Mouse (Mus musculus) embryonic facial prominence, embryonic 10.5 days (tissue): ENCODE results near the gene Apaf1. TPM values are rescaled to one million over a fixed set of nuclear protein-coding genes. Genes with fewer than 3 reads are reported as not detected.

Experiments used
- DNase-seq: peaks from one replicate; pipeline ENCODE4 v3.0.0-alpha.2; 2017; ENCODE audit warnings: low spot score
- H3K27ac ChIP-seq: fragments of 300-500 bp; sonication (generic); replicated peaks from 2 replicates; pipeline ENCODE4 v1.5.1; 2016; ENCODE audit warnings: mild to moderate bottlenecking
- H3K27me3 ChIP-seq: fragments of 300-500 bp; sonication (generic); replicated peaks from 2 replicates; pipeline ENCODE4 v1.6.1; 2016; ENCODE audit warnings: low read depth, mild to moderate bottlenecking; ENCODE audit not compliant: poor library complexity, severe bottlenecking
- H3K36me3 ChIP-seq: fragments of 300-500 bp; sonication (generic); replicated peaks from 2 replicates; pipeline ENCODE4 v1.6.1; 2016; ENCODE audit warnings: mild to moderate bottlenecking, moderate library complexity
- H3K4me1 ChIP-seq: fragments of 300-500 bp; sonication (generic); 2 replicates; pipeline ENCODE4 v1.6.1; 2016
- H3K4me3 ChIP-seq: fragments of 300-500 bp; sonication (generic); 2 replicates; pipeline ENCODE4 v1.5.1; 2016; ENCODE audit warnings: mild to moderate bottlenecking, moderate library complexity
- H3K9me3 ChIP-seq: fragments of 300-500 bp; sonication (generic); 2 replicates; pipeline ENCODE4 v1.6.1; 2016; ENCODE audit warnings: mild to moderate bottlenecking
- WGBS: fragments of 180-500 bp; shearing (Covaris S2); methylation state at CpG from one replicate; pipeline ENCODE4 v1.1.7; 2016; 5-methylcytosine and 5-hydroxymethylcytosine counted together
- polyA plus RNA-seq: library from polyadenylated mRNA; unstranded; fragments of >200 nt; fragmentation: Nextera tagmentation; extraction: Ambion mirVana; gene quantifications from 2 replicates; pipeline ENCODE4 v1.2.1, GENCODE M21; 2016

Gene Apaf1
- polyA plus RNA-seq, 1 experiment from 2014 or later, result 26.8 TPM

GRCm38 (mm10) chr10:91105981-91106380, 23.4 kb upstream of the Apaf1 start:
- Histone ChIP-seq H3K27me3 (no peaks in the 10 kb centered on the region), H3K27ac (no peak overlapping the region), H3K9me3 (peaks cover 5% of the 10 kb centered on the region), H3K4me3 (no peak overlapping the region), H3K4me1 (no peaks in the 10 kb centered on the region), H3K36me3 (peaks cover 18% of the 10 kb centered on the region)
- 89% methylated on average over 3 of the region's 3 CpGs for WGBS
- no peak for DNase-seq

- Histone ChIP-seq H3K36me3 (peaks cover 21% of the 10 kb centered on the region), H3K4me3 (no peak overlapping the region), H3K4me1 (no peaks in the 10 kb centered on the region), H3K27ac (no peak overlapping the region), H3K27me3 (no peaks in the 10 kb centered on the region), H3K9me3 (no peaks in the 10 kb centered on the region)
- no peak for DNase-seq
- 90% methylated on average over 14 of the region's 14 CpGs for WGBS
Observed at GRCm38 (mm10) chr10:91102799-91103590, 20.4 kb upstream of the Apaf1 start.

- no peaks in the 10 kb centered on the region for H3K27me3 ChIP-seq
- WGBS, result 89% methylated on average over 25 of the region's 25 CpGs
- H3K4me1 ChIP-seq, result no peaks in the 10 kb centered on the region
- H3K4me3 ChIP-seq, result no peak overlapping the region
- H3K9me3 ChIP-seq, result no peaks in the 10 kb centered on the region
- no peak for DNase-seq
- H3K36me3 ChIP-seq, result peaks cover 21% of the 10 kb centered on the region
- H3K27ac ChIP-seq, result no peak overlapping the region
Observed at GRCm38 (mm10) chr10:91101936-91102335, 19.4 kb upstream of the Apaf1 start.

GRCm38 (mm10) chr10:91100101-91100500, 17.5 kb upstream of the Apaf1 start:
- DNase-seq, result no peak
- Histone ChIP-seq H3K27me3 (no peaks in the 10 kb centered on the region), H3K4me1 (no peaks in the 10 kb centered on the region), H3K36me3 (peaks cover 28% of the 10 kb centered on the region), H3K9me3 (no peaks in the 10 kb centered on the region), H3K4me3 (no peak overlapping the region), H3K27ac (no peak overlapping the region)
- WGBS, result 95% methylated on average over 1 of the region's 1 CpGs

- Histone ChIP-seq H3K4me1 (no peaks in the 10 kb centered on the region), H3K36me3 (peaks cover 38% of the 10 kb centered on the region), H3K4me3 (no peak overlapping the region), H3K27ac (no peak overlapping the region), H3K27me3 (no peaks in the 10 kb centered on the region), H3K9me3 (no peaks in the 10 kb centered on the region)
- 88% methylated on average over 8 of the region's 8 CpGs for WGBS
- DNase-seq, result no peak
Observed at GRCm38 (mm10) chr10:91098056-91098455, 15.5 kb upstream of the Apaf1 start.

GRCm38 (mm10) chr10:91094251-91095104, 11.9 kb upstream of the Apaf1 start:
- Histone ChIP-seq H3K4me3 (no peak overlapping the region), H3K27me3 (no peaks in the 10 kb centered on the region), H3K36me3 (peaks cover 26% of the 10 kb centered on the region), H3K9me3 (no peaks in the 10 kb centered on the region), H3K27ac (no peak overlapping the region), H3K4me1 (no peaks in the 10 kb centered on the region)
- 88% methylated on average over 15 of the region's 15 CpGs for WGBS
- DNase-seq, result no peak

GRCm38 (mm10) chr10:91092812-91093211, 10.2 kb upstream of the Apaf1 start:
- DNase-seq, result no peak
- no peaks in the 10 kb centered on the region for H3K27me3 ChIP-seq
- H3K4me1 ChIP-seq, result no peaks in the 10 kb centered on the region
- H3K4me3 ChIP-seq, result no peak overlapping the region
- H3K27ac ChIP-seq, result no peak overlapping the region
- 89% methylated on average over 4 of the region's 4 CpGs for WGBS
- H3K9me3 ChIP-seq, result no peaks in the 10 kb centered on the region
- peaks cover 23% of the 10 kb centered on the region for H3K36me3 ChIP-seq

- peak overlapping the region; percentile 90 for H3K27ac ChIP-seq
- no peaks in the 10 kb centered on the region for H3K9me3 ChIP-seq
Observed at GRCm38 (mm10) chr10:91083393-91083927, 890 bp upstream of the Apaf1 start.

GRCm38 (mm10) chr10:91081959-91082507, 537 bp downstream of the Apaf1 start:
- Histone ChIP-seq H3K27me3 (no peaks in the 10 kb centered on the region), H3K4me1 (peaks cover 16% of the 10 kb centered on the region), H3K4me3 (peak overlapping the region; percentile 89), H3K27ac (peak overlapping the region; percentile 90), H3K36me3 (peaks cover 27% of the 10 kb centered on the region), H3K9me3 (no peaks in the 10 kb centered on the region)
- DNase-seq, result no peak
- 2% methylated on average over 27 of the region's 27 CpGs for WGBS

More at GRCm38 (mm10) chr10:91083393-91083927, 890 bp upstream of the Apaf1 start:
- Histone ChIP-seq H3K4me3 (peak overlapping the region; percentile 89), H3K4me1 (peaks cover 16% of the 10 kb centered on the region), H3K36me3 (peaks cover 13% of the 10 kb centered on the region), H3K27me3 (no peaks in the 10 kb centered on the region)
- 55% methylated on average over 12 of the region's 12 CpGs for WGBS
- no peak for DNase-seq

GRCm38 (mm10) chr10:91080540-91080939, 2.0 kb downstream of the Apaf1 start:
- WGBS, result 92% methylated on average over 5 of the region's 5 CpGs
- H3K27ac ChIP-seq, result no peak overlapping the region

GRCm38 (mm10) chr10:91076667-91077066, 5.9 kb downstream of the Apaf1 start:
- no peak overlapping the region for H3K27ac ChIP-seq
- H3K27me3 ChIP-seq, result no peaks in the 10 kb centered on the region
- H3K4me3 ChIP-seq, result no peak overlapping the region
- WGBS, result 91% methylated on average over 2 of the region's 2 CpGs
- no peaks in the 10 kb centered on the region for H3K9me3 ChIP-seq
- peaks cover 67% of the 10 kb centered on the region for H3K36me3 ChIP-seq
- no peak for DNase-seq
- 0 out of 2 replicates have a peak, but pooled peaks cover 8% of the 10 kb centered on the region for H3K4me1 ChIP-seq

More at GRCm38 (mm10) chr10:91080540-91080939, 2.0 kb downstream of the Apaf1 start:
- no peak for DNase-seq
- Histone ChIP-seq H3K4me3 (no peak overlapping the region), H3K36me3 (peaks cover 42% of the 10 kb centered on the region), H3K27me3 (no peaks in the 10 kb centered on the region), H3K4me1 (peaks cover 16% of the 10 kb centered on the region), H3K9me3 (no peaks in the 10 kb centered on the region)

GRCm38 (mm10) chr10:91073345-91073744, 9.2 kb downstream of the Apaf1 start:
- no peak for DNase-seq
- Histone ChIP-seq H3K36me3 (peaks cover 77% of the 10 kb centered on the region), H3K4me1 (no peaks in the 10 kb centered on the region), H3K4me3 (no peak overlapping the region), H3K27me3 (no peaks in the 10 kb centered on the region), H3K9me3 (no peaks in the 10 kb centered on the region), H3K27ac (no peak overlapping the region)
- 91% methylated on average over 3 of the region's 3 CpGs for WGBS
